Mouse (Mus musculus) brain, embryonic 14.5 days (tissue): Measurements from ENCODE around the gene Krt31.

Source experiments
- CTCF ChIP-seq: fragments of 200-500 bp; IDR thresholded peaks from 2 replicates; pipeline ENCODE4 v1.5.1; 2012; ENCODE audit warnings: inconsistent platforms, mild to moderate bottlenecking, moderate library complexity, borderline replicate concordance; ENCODE audit not compliant: insufficient read depth, insufficient read length; ENCODE audit errors: extremely low read depth
- POLR2A ChIP-seq: fragments of 200-500 bp; IDR thresholded peaks from 2 replicates; pipeline ENCODE4 v1.6.1; 2012; ENCODE audit warnings: mild to moderate bottlenecking, inconsistent platforms, borderline replicate concordance; ENCODE audit not compliant: poor library complexity, insufficient read depth, insufficient read length, severe bottlenecking; ENCODE audit errors: extremely low read depth

GRCm38 (mm10) chr11:100019466-100019865, 30.9 kb downstream of the Krt31 start:
- TF ChIP-seq POLR2A = no peak
- no peak for TF ChIP-seq CTCF
